Mouse (Mus musculus): ENCODE data around the gene Gm20388. TPM values are rescaled to one million over a fixed set of nuclear protein-coding genes. Genes with fewer than 3 reads are reported as not detected.
A peak's percentile ranks its signal among the peaks of the same experiment; 100 is the strongest.
"Not testable (repeated sequence)": the region's sequence is repeated elsewhere in the genome, so short reads cannot be mapped to it uniquely, and the experiment has no call there.

The Gm20388 gene
- polyA plus RNA-seq, 1 experiment from 2014 or later, result not detected

GRCm38 (mm10) chr8:123430936-123431335, 3520.3 kb downstream of the Gm20388 start:
- H3K4me1 ChIP-seq (ENCODE audit: control insufficient read depth, insufficient read depth, low read length); H3K4me2 ChIP-seq (ENCODE audit: low read depth, severe bottlenecking); H3K36me3 ChIP-seq (ENCODE audit: control insufficient read depth, insufficient read depth, low read length); ATAC-seq (ENCODE audit: insufficient number of reproducible peaks, low FRiP score, low TSS enrichment, low read depth); H3K27ac ChIP-seq (replicated peaks; ENCODE audit: low read depth, low read length); DNase-seq (ENCODE audit: low spot score); H3K9ac ChIP-seq (ENCODE audit: low read length); H3K27me3 ChIP-seq (ENCODE audit: control insufficient read depth, insufficient read depth, low read length); H3K4me3 ChIP-seq (ENCODE audit: low read depth, low read length): not testable (repeated sequence)
- peaks cover 21% of the 10 kb centered on the region; the same call in 1 of the 2 replicates for H3K9me3 ChIP-seq (ENCODE audit: control insufficient read depth, low read length)
- WGBS, result 96% methylated on average over 8 of the region's 8 CpGs

DNA sequence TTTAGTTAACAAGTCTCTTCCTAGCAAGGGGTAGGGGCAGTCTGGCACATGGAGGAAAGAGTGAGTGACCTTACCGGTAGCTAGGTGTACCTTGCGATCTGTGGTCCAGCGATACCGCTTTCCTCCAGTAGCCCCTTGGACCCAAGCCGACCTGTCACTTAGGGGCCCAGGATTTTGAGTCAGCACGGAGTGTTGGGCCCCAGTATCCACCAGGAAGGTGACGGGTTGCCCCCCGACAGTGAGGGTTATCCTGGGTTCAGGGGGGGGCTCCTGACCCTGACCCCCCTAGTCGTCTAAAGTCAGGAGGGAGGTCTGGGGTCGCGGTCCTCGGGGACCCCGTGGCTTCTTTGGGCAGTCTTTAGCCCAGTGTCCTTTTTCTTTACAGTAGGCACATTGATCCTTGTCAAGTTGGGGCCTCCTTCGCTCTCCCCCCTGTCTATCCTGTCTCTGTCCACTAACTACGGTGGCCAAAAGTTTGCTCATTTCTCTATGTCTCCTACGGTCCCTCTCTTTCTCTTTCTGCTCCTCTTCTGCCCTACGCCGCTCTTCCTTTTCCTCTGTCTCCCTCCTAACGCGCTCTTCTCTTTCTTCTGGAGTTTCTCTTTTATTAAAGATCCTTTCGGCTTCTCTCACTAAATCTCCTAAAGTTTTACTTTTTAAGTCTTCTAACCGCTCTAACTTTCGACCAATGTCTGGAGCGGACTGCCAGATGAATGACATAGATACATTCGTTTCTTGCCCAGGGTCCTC, 3521.2 kb downstream of the Gm20388 start:
- DNase-seq (ENCODE audit: low spot score) (no peak), ATAC-seq (ENCODE audit: insufficient number of reproducible peaks, low FRiP score, low TSS enrichment, low read depth) (no peak)
- Histone ChIP-seq H3K4me3 (ENCODE audit: low read depth, low read length) (no peak overlapping the region), H3K27me3 (ENCODE audit: control insufficient read depth, insufficient read depth, low read length) (no peaks in the 10 kb centered on the region), H3K27ac (replicated peaks; ENCODE audit: low read depth, low read length) (no peak overlapping the region), H3K9me3 (ENCODE audit: control insufficient read depth, low read length) (peaks cover 21% of the 10 kb centered on the region; the same call in 1 of the 2 replicates), H3K4me1 (ENCODE audit: control insufficient read depth, insufficient read depth, low read length) (no peaks in the 10 kb centered on the region), H3K4me2 (ENCODE audit: low read depth, severe bottlenecking) (no peak overlapping the region), H3K36me3 (ENCODE audit: control insufficient read depth, insufficient read depth, low read length) (no peaks in the 10 kb centered on the region), H3K9ac (ENCODE audit: low read length) (no peak overlapping the region)
- WGBS, result 95% methylated on average over 25 of the region's 25 CpGs

- H3K9me3 ChIP-seq (ENCODE audit: control insufficient read depth, low read length), result peaks cover 21% of the 10 kb centered on the region; the same call in 1 of the 2 replicates
- ATAC-seq (ENCODE audit: insufficient number of reproducible peaks, low FRiP score, low TSS enrichment, low read depth), result no peak
- WGBS, result 96% methylated on average over 16 of the region's 16 CpGs
Observed at GRCm38 (mm10) chr8:123432381-123432780, 3521.7 kb downstream of the Gm20388 start.

GRCm38 (mm10) chr8:123433241-123433974, 3522.8 kb downstream of the Gm20388 start:
- DNase-seq (ENCODE audit: low spot score); H3K4me3 ChIP-seq (ENCODE audit: low read depth, low read length); H3K27ac ChIP-seq (replicated peaks; ENCODE audit: low read depth, low read length); H3K4me1 ChIP-seq (ENCODE audit: control insufficient read depth, insufficient read depth, low read length); H3K27me3 ChIP-seq (ENCODE audit: control insufficient read depth, insufficient read depth, low read length); H3K36me3 ChIP-seq (ENCODE audit: control insufficient read depth, insufficient read depth, low read length); H3K9ac ChIP-seq (ENCODE audit: low read length); ATAC-seq (ENCODE audit: insufficient number of reproducible peaks, low FRiP score, low TSS enrichment, low read depth); H3K4me2 ChIP-seq (ENCODE audit: low read depth, severe bottlenecking): not testable (repeated sequence)
- peaks cover 14% of the 10 kb centered on the region; the same call in 1 of the 2 replicates for H3K9me3 ChIP-seq (ENCODE audit: control insufficient read depth, low read length)
- WGBS, result 96% methylated on average over 44 of the region's 47 CpGs

More at GRCm38 (mm10) chr8:123432381-123432780, 3521.7 kb downstream of the Gm20388 start:
- H3K36me3 ChIP-seq (ENCODE audit: control insufficient read depth, insufficient read depth, low read length), result no peaks in the 10 kb centered on the region
- no peak overlapping the region for H3K27ac ChIP-seq (replicated peaks; ENCODE audit: low read depth, low read length)
- H3K4me2 ChIP-seq (ENCODE audit: low read depth, severe bottlenecking), result no peak overlapping the region
- no peak for DNase-seq (ENCODE audit: low spot score)
- no peak overlapping the region for H3K9ac ChIP-seq (ENCODE audit: low read length)
- H3K4me3 ChIP-seq (ENCODE audit: low read depth, low read length), result no peak overlapping the region
- H3K27me3 ChIP-seq (ENCODE audit: control insufficient read depth, insufficient read depth, low read length), result no peaks in the 10 kb centered on the region
- no peaks in the 10 kb centered on the region for H3K4me1 ChIP-seq (ENCODE audit: control insufficient read depth, insufficient read depth, low read length)

DNA sequence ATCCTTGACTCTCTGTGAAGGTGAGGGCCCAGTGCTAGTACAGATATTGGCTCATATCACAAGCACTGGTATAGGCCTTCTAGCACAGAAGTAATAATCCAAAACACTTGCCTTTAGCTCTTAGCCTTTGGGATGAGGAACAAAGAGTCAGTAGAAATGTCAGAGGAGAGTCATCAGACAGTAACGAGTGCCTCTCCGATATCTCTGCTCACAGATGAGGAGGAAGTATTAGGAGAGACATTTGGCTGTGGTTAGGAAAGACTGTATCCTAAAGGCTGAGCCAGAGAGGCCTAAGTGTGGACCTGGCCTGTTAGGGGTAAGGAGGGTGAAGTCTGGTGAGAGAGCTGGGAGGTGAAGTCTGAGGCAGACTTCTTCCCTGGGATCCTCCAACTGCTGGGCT, 3531.1 kb downstream of the Gm20388 start:
- H3K27ac ChIP-seq (replicated peaks; ENCODE audit: low read depth, low read length), result no peak overlapping the region
- no peaks in the 10 kb centered on the region for H3K36me3 ChIP-seq (ENCODE audit: control insufficient read depth, insufficient read depth, low read length)
- H3K9ac ChIP-seq (ENCODE audit: low read length), result no peak overlapping the region
- no peak overlapping the region for H3K4me2 ChIP-seq (ENCODE audit: low read depth, severe bottlenecking)
- DNase-seq (ENCODE audit: low spot score) (no peak), ATAC-seq (ENCODE audit: insufficient number of reproducible peaks, low FRiP score, low TSS enrichment, low read depth) (no peak)
- 0 out of 2 replicates have a peak, but pooled peaks cover 2% of the 10 kb centered on the region for H3K4me1 ChIP-seq (ENCODE audit: control insufficient read depth, insufficient read depth, low read length)
- no peak overlapping the region for H3K4me3 ChIP-seq (ENCODE audit: low read depth, low read length)
- H3K9me3 ChIP-seq (ENCODE audit: control insufficient read depth, low read length), result no peaks in the 10 kb centered on the region
- no peaks in the 10 kb centered on the region for H3K27me3 ChIP-seq (ENCODE audit: control insufficient read depth, insufficient read depth, low read length)
- WGBS, result 94% methylated on average over 2 of the region's 2 CpGs

DNA sequence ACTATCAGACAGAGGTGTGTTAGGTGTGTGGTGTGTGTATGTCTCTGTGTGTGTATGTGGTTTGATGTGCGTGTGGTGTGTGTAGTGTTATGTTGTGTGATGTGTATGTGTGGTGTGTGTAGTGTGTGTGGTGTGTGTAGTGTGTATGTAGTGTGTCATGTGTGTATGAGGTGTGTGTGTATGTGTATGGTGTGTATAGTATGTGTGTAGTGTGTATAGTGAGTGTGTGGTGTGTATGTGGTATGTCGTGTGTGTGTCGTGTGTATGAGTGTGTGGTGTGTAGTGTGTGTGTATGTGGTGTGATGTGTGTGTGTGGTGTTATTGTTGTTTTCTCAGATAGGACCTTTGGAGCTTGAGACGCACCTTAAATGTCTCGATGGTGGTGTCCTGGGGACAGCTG, 3531.7 kb downstream of the Gm20388 start:
- H3K4me3 ChIP-seq (ENCODE audit: low read depth, low read length), result peak overlapping the region; percentile 64; the same call in 1 of the 2 replicates
- no peak overlapping the region for H3K27ac ChIP-seq (replicated peaks; ENCODE audit: low read depth, low read length)
- H3K9ac ChIP-seq (ENCODE audit: low read length), result no peak overlapping the region; the same call in 1 of the 2 replicates

DNA sequence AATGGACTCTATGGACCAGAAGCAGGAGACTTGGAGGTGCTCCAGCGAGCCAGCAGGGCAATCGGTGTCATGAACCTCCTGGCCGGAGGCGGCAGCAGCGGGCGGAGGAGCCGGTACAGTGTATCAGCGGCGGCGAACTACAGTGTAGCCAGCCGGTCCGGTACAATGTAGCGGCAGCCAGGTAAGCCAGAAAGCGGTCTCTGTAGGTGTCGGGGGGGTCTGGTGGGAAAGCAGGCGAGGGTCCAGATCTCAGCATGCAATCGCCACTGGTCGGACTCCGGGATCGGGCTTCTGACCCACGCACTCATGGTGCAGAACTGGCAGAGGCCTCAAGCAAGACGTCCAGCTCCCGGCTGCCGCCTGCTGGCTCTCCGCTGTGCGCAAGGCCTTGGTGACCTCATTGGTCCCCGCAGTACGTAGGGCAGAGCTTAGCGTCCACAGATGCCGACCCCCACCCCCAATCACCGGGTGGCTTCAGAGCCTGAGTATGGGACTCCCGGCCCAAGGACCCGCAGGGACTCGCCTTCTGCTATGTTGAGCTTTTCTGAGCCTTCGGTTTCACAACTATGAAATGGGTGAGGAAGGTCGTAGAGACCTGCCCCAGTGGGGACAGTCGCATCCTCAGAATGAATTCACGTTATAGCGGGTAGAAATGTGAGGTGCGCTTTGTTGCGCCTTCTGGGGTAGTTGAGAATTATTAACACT, 3532.4 kb downstream of the Gm20388 start:
- no peak overlapping the region; the same call in 1 of the 2 replicates for H3K27ac ChIP-seq (replicated peaks; ENCODE audit: low read depth, low read length)
- peak overlapping the region; percentile 48 for H3K4me2 ChIP-seq (ENCODE audit: low read depth, severe bottlenecking)
- no peaks in the 10 kb centered on the region for H3K36me3 ChIP-seq (ENCODE audit: control insufficient read depth, insufficient read depth, low read length)
- H3K27me3 ChIP-seq (ENCODE audit: control insufficient read depth, insufficient read depth, low read length), result no peaks in the 10 kb centered on the region
- peak overlapping the region; percentile 89 for H3K9ac ChIP-seq (ENCODE audit: low read length)
- 0 out of 2 replicates have a peak, but pooled peaks cover 2% of the 10 kb centered on the region for H3K4me1 ChIP-seq (ENCODE audit: control insufficient read depth, insufficient read depth, low read length)
- H3K4me3 ChIP-seq (ENCODE audit: low read depth, low read length), result peak overlapping the region; percentile 64
- ATAC-seq (ENCODE audit: insufficient number of reproducible peaks, low FRiP score, low TSS enrichment, low read depth), result peak; percentile 93
- WGBS, result 2% methylated on average over 41 of the region's 41 CpGs
- H3K9me3 ChIP-seq (ENCODE audit: control insufficient read depth, low read length), result no peaks in the 10 kb centered on the region
- peak; percentile 95 for DNase-seq (ENCODE audit: low spot score)

More for the DNA sequence above, 3531.7 kb downstream of the Gm20388 start:
- H3K4me1 ChIP-seq (ENCODE audit: control insufficient read depth, insufficient read depth, low read length), result 0 out of 2 replicates have a peak, but pooled peaks cover 2% of the 10 kb centered on the region
- H3K36me3 ChIP-seq (ENCODE audit: control insufficient read depth, insufficient read depth, low read length), result no peaks in the 10 kb centered on the region
- H3K4me2 ChIP-seq (ENCODE audit: low read depth, severe bottlenecking), result peak overlapping the region; percentile 48; the same call in 1 of the 2 replicates
- peak; percentile 10; the same call in 1 of the 2 replicates for ATAC-seq (ENCODE audit: insufficient number of reproducible peaks, low FRiP score, low TSS enrichment, low read depth)
- 80% methylated on average over 5 of the region's 5 CpGs for WGBS
- H3K9me3 ChIP-seq (ENCODE audit: control insufficient read depth, low read length), result no peaks in the 10 kb centered on the region
- no peaks in the 10 kb centered on the region for H3K27me3 ChIP-seq (ENCODE audit: control insufficient read depth, insufficient read depth, low read length)
- DNase-seq (ENCODE audit: low spot score), result no peak

DNA sequence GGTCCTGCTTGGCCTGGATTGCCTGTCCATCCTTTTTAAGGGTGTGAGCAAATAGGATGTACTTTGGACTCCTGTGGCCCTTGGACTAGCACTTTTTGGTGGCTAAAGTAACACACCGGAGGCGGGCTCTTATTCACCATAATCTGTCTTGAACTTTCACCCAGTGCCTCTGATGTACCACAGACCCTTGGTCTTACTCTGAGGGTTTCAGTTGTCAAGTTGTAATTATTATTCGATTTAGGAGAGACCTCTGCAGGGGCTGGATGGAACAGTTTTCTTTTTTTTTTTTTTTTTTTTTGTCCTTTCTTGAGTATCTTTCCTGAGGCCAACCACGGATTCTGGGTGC, 3532.9 kb downstream of the Gm20388 start:
- H3K4me2 ChIP-seq (ENCODE audit: low read depth, severe bottlenecking), result peak overlapping the region; percentile 48
- no peaks in the 10 kb centered on the region for H3K27me3 ChIP-seq (ENCODE audit: control insufficient read depth, insufficient read depth, low read length)
- H3K4me3 ChIP-seq (ENCODE audit: low read depth, low read length), result peak overlapping the region; percentile 64
- peak overlapping the region; percentile 89 for H3K9ac ChIP-seq (ENCODE audit: low read length)
- DNase-seq (ENCODE audit: low spot score) (no peak), ATAC-seq (ENCODE audit: insufficient number of reproducible peaks, low FRiP score, low TSS enrichment, low read depth) (no peak)
- 0 out of 2 replicates have a peak, but pooled peaks cover 2% of the 10 kb centered on the region for H3K4me1 ChIP-seq (ENCODE audit: control insufficient read depth, insufficient read depth, low read length)
- H3K36me3 ChIP-seq (ENCODE audit: control insufficient read depth, insufficient read depth, low read length), result no peaks in the 10 kb centered on the region
- 34% methylated on average over 4 of the region's 4 CpGs for WGBS
- H3K9me3 ChIP-seq (ENCODE audit: control insufficient read depth, low read length), result no peaks in the 10 kb centered on the region
- no peak overlapping the region for H3K27ac ChIP-seq (replicated peaks; ENCODE audit: low read depth, low read length)
